Mouse (Mus musculus): Measurements from ENCODE around the gene Upf2.

Gene Upf2

DNA sequence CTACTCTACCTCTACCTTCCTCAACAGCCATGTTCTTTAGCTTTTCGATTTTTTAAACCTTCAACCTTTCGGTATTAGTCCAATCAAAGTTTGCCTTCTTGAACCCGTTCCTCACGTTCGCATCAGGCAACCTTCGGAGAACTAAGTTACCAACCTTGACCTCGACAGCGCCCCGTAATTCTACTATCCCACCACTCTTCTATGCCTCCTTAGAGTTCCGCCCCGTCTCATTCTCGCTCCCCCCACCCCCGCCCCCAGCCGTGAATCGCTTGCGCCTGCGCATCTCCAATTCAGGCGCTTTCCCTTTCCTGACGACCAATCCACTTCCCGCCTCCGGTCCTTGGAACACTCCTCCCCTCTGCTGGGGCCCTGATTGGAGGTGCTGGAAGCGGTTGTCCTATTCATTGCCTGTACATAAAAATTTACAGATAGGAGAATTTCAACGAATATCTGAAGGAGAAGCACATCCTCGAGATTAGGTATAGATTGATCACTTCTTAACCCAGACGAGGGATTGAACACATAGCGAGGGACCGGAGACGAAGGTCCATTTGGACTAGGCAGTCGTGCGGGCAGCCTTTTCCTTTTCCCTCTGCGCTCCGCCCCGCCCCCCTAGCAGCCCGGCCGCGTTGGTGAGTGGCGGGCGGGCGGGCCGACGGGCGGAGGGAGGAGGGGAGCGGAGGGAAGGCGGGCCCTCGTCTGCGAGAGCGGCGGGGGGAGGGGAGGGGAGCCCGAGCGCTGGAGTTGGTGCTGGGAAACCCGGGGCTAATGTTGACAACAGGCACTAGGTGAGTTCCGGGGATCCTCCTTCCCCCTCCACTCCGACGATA lies at the start of gene Upf2:
Gene Upf2, plus strand, starts transcription at position 704 of the 830 bp plus-strand sequence.
- DNase-seq (ENCODE audit: low read depth): peak; percentile 98

DNA sequence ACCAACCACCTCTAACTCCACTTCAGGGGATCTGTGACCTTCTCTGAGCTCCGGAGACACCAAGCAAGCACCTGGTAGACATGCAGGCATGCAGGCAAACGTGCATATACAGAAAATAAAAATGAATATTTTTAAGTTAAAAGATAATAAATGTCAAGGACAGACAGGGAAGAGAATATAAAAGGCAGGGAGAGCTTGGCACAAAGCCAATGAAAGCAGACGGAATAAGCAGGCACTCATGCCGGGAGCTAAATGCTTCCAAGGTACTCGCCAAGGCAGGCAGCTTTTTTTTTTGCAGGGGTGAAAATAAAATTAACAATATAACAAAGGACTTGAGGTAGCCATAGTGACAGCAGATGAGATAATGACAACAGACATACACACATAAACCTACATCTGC lies 45.2 kb upstream of the Upf2 start:
- no peak for DNase-seq (ENCODE audit: low read depth)

DNA sequence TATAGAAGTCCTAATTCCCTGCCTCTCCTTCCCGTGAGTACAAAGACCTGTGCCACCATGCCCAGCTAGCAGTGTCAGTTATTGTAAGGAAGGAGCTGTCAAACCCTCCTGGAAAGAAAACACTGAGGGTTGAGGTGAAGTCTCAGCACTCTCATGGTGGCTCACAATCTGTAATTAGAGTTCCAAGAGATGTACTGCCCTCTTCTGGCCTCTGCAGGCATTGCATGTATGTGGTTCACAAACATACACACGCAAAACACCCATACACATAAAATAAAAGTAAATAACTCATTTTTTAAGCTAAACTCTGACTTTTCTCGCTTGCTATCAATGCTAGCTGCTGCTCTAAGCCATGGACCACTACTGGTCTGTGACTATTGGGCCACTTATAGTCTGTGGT lies 44.6 kb upstream of the Upf2 start:
- DNase-seq (ENCODE audit: low read depth): peak; percentile 79

DNA sequence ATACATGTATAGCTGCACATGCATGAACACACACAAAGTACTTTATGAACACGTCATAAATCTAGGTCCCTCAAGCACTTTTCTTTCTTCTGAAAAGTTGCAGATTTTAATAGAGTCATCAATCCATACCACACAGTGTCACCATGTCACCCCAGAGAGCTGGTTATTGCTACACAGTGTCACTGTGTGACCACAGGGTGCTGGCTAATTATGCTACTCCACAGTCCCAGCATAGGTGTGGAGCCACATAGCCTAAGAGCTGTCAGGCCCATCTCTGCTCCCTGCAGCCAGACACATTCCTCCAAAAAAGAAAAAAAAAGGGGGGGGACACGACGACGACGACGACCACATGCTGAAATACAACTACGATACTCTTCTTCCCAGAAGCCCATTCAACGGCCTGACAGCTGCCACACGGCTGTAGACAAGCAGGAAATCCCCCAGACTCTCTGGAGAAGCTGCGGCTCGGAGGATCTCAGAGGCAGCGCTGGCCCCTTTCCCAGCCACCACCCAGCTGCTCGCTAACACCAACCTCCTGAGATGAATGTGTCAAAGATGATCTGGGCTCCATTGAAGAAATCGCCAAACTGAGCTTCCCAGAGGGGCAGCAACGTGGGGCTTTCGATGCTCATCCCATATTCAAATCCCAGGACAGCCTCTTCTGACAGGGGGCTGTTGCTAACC lies 39.8 kb upstream of the Upf2 start:
- DNase-seq (ENCODE audit: low read depth): no peak

DNA sequence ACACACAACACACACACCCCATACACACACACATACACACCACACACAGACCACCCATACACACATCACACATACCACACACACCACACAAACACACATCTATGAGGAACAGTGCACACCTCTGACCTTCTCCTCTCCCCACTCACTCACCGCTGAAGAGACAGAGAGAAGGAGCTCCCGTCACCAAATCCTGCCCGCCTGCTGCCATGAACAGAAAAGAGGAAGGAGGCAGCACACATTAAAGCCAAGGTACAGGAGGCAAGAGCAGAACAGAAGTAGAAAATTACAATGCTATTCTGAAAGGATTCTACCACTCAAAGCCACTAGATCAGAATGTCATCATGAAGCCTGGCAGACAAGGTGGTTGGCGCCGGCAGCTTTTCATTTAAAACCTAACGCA lies 28.4 kb upstream of the Upf2 start:
- no peak for DNase-seq (ENCODE audit: low read depth)

DNA sequence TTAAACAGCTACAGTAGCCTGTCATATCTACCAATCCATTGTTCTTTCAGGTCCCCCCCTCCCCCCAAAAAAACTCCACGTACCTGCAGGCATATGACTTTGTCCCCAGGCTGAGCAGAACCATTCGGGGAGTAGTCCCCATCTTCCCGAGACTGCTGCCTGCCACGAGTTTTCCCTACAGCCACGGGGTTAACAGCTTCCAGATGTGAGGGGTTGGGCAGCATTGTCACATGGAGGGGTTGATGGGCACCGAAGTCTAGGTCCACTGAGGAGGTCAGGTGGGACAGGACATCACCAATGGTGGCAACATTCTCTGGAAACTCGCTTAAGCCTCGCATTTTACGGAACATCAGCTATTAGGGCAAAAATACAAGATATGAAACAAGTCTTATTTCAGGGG lies 27.5 kb upstream of the Upf2 start:
- DNase-seq (ENCODE audit: low read depth): no peak

DNA sequence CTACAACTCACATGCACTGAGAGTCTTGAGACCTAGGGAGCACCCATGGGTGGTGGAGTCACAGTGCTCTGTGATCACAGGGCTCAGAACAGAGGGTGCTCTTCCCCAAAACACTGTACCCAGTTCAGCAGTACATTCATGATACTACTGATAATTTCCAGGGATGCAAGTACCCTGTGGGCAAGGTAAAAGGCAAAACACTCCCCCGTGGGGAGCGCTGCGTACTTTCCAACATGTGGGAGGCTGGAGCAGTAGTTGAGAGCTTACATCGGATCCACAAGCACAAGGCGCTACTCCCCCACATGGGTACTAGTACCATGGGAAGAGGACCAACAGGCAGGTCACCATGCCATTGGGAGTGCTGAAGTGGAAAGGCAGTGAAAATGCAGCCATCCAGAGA lies 23.8 kb upstream of the Upf2 start:
- no peak for DNase-seq (ENCODE audit: low read depth)

DNA sequence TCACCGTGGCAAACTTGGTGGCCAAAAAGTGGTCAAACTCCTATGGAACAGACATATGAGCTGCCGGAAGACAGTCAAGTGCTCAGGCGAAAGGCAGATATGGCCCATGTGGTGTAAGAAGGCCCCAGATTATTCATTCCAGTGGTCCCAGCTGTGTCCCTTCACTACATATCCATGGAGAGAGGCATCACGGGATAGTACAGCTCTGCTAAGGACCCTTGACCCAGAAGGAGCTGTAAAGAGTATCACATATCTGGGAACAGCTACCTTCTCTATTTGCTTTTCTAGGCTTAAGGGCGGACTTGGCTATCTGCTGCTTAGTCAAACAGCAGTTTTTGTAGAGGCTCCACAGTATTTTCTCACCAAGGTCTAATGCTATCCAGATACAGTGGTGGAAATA lies 21.5 kb upstream of the Upf2 start:
- DNase-seq (ENCODE audit: low read depth): no peak

DNA sequence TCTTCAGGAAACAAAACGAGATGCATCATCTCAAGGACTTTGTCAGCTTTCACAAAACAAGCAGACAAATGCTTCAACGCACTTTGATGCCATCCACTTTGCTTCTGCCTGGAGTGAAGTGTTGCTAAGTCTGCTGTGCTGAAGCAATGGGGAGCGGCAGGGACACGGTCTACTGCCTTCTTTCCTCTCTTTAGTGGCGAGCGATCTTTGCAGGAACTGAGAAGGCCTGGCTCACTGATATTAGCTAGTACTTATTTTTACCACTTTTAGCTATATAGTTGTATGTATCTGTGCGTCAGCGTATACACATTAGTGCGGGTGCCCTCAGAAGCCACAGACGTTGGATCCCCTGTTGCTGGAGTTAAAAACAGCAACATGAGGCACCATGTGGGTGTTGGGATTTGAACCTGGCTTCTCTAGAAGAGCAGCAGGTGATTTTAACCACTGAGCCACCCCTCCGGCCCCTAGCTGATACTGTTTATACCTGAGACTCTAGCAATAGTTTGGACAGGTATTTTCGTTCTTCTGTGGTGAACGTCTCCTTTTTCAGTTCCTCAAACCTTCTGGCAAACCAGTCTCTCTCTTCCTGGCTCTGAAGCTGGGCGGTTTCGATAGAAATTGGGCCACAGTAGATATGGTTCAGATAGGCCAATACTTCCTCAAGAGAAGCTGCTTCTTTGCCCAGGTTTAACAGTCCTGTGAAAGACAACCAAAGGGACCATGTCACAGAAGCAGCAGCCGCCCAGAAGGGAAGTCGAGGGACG lies 20.8 kb upstream of the Upf2 start:
- DNase-seq (ENCODE audit: low read depth): no peak

DNA sequence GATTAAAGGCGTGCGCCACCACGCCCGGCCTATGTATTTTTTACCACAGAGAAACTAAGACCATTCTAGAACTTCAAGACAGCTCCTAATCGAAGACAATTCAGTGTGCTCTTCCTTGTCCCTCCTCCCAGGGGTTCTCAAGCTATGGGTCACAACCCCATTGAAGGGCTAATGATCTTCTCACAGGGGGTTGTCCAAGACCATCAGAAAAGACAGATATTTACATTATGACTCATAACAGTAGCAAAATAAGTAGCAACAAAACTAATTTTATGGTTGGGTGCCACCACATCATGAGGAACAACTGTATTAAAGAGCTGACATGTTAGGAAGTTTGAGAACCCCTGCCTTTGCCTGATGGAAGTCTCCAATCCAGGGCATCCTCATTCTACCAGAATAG lies 19.3 kb upstream of the Upf2 start:
- DNase-seq (ENCODE audit: low read depth): no peak

DNA sequence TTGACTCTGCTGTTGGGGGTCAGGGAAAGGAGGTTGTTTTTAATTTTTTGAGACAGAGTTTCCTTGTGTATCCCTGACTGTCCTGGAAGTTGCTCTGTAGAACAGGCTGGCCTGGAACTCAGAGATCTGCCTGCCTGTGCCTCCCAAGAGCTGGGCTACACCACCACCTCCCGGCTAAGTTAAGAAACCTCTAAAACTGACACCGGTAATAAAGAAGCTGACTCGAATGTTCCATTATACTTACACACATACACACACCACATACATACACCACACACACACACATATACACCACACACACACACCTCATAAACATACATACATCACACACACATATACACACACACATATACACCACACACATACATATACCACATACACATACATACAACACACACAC lies 16.3 kb upstream of the Upf2 start:
- DNase-seq (ENCODE audit: low read depth): no peak

DNA sequence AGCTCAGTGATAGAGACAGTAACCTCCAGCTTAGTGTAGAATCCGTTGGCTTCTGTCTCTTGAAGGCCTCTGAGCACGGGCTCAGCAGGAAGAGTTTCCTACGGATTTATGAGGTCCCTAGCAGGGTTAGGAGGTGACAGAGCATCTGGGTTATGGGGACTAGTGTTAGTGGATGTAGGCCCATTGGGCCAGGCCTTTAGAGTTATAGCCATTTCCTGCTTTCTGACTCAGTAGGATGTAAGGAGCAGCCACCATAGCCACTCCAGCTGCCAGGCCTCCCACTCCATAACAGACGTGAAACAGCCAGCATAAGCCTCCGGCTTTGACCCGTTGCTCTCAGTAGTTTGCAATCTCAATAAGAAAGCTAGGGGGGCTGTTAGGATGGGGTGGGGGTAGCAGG lies 15.2 kb upstream of the Upf2 start:
- no peak for DNase-seq (ENCODE audit: low read depth)

DNA sequence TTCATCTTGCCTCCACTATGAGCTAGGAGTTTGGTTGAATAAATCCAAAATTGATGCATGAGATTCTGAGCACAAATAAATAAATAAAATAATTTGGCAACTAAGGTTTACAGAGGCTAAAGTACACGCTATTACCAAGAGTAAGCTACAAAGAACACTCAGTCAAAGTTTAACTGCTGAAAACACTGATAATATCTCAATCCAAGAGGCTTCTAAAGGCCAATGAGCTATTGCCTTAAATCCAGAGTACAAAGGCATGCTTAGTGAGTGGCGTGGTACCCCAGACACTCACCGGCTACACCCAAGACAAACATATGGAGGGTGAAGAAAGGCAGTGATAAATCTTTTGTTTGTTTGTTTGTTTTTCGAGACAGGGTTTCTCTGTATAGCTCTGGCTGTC lies 14.7 kb upstream of the Upf2 start:
- no peak for DNase-seq (ENCODE audit: low read depth)

DNA sequence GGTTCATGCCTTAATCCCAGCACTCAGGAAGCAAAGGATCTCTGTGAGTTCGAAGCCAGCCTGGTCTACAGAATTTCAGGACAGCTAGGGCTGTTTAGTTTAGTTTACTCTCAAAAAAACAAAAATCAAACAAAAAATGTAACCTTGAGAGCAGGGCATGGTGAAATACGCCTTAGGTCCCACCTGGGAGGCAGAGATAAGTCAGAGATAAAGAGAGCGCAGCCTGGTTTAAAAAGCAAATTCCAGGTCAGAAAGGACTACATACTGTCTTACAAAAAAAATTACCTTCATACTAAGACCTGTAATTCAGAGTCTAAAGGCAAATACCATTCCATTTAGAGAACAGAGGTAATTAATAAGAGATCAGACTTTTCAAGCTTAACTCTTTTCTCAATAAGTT lies 11.9 kb upstream of the Upf2 start:
- DNase-seq (ENCODE audit: low read depth): no peak

DNA sequence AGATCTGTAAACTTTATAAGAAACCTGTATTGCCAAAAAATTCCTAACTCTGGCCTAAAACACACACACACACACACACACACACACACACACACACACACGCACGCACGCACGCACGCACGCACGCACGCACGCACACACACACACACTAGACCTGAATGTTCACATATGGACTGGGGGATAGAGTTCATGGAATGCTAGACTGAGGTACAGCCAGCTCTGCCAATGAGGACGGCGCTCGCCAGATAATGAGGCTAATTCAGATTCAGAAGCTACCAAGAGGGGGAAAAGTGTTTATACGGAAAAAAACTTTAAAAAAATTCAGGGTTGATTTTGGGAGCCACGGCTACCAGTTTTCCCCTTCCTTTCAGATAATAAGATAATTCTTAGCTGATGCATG lies 11.4 kb upstream of the Upf2 start:
- DNase-seq (ENCODE audit: low read depth): no peak

DNA sequence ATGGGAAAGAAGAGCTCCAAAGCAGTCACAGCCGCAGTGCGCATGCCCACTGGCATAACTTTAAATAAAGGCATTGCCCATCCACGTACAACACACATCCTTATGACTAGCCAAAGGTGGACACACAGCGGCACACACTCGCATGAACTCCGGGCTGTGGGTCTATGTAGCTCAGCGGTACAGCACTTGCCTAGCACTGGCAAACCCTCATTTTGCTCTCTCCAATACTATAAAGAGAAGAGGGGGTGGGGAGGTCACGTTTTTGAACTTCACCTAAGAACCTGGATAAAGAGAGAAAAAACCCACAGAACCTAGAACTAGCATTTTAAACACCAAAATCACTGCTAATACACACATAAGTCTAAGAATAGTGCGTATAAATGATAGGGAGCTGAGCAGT lies 10.3 kb upstream of the Upf2 start:
- DNase-seq (ENCODE audit: low read depth): no peak

DNA sequence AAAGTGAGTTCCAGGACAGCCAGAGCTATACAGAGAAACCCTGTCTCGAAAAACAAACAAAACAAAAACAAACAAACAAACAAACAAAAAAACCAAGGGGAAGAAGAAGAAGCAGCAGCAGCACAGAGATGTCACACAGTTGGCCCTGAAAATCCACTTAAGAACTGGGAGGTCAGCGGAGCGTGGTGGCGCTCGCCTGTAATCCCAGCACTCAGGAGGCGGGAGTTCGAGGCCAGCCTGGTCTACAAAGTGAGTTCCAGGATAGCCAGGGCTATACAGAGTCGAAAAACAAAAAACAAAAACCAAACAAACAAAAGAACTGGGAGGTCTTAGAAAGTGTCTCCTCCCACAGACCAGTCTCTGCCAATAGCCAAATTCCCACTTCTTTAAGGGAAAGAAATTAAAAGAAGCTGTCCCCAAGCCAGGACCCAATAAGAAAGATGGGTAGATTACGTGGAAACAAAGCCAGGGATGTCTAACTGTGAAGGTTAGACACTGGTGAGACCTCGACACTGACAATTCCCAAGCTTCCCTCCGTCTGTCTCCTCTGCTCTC lies 9.3 kb upstream of the Upf2 start:
- no peak for DNase-seq (ENCODE audit: low read depth)

DNA sequence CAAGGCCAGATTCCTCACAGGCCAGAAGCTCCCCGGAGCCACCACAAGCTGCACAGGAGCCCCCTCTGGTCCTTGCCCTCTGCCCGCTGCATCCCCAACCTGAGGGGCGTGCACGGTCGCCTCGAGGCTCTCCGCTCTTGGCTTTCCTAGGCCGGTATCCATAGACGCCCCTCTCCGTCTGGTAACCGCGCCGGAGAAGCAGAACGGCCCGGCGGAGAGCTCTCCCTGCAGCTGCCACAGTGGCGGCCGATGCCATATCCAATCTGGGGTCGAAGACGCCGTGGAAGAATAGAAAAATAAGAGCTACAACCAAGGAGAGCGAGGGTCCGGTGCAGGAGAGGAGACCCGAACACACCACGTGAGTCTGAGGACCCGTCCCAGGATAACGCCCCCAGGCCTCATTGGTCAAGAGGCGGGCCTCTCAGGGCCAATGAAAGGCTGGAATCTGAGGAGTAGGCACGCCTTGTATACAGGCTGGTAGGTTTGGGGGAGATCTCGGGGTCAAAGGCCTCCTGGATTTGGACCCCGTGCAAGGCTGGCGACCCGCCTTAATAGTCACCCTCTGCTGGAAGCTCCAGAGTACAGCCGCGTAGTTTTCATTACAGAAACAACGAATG lies 8.7 kb upstream of the Upf2 start, which contains the start of gene Dhtkd1:
Gene Dhtkd1, minus strand, starts transcription at position 377 of the 617 bp plus-strand sequence.
- DNase-seq (ENCODE audit: low read depth): peak; percentile 34

DNA sequence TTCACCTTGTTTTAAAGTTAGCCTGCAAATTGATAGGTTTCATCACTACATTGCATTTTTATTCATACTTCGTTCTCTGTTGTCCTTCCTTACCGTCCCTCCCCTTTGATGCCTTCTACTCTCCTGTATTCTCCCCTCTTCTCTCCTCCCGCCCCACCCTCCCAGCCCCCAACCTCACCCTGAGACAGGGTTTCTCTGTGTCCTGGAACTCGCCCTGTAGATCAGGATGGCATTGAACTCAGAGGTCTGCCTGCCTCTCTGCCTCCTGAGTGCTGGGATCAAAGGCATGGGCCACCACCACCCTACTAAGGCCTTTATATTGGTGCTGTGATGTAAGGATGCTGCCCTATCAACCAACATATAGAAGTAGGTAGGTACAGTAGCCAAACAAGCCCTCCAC lies 8.2 kb upstream of the Upf2 start:
- DNase-seq (ENCODE audit: low read depth): no peak

DNA sequence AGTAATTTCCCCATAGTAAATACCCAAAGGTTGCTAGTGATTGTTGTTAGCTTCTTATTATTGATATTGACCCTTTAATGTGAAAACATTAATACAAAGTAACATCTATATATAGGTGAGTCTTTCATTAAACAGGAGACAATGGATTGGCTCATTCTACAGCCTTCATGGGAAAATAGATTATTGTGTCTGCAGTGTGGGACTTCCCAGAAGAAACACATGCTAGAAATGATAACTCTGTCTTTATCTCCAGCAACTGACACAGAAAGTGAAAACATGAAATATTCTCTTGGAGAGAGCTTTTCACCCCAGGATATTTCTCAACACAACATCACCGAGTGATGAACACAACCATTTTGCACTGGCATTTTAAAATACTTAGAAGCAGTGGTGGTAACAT lies 5.6 kb upstream of the Upf2 start:
- no peak for DNase-seq (ENCODE audit: low read depth)

DNA sequence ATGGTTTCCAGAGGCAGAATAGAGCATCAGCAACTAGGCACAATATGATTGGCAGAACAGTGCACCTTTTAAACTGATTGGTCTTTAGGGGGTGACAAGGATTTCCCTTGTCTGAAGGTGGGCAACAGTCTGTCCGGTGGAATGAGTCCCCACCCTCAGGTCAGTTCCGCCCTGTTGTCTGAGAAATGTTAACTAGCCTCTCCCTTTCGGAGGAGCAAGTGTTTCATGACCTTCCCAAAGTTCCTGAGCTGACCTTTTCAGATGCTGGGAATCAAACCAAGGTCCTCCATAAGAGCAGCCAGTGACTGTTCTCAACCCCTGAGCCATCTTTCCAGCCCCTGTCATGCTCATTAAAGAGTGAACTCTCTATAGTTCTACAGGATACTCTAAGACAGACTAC lies 4.4 kb upstream of the Upf2 start:
- DNase-seq (ENCODE audit: low read depth): no peak

DNA sequence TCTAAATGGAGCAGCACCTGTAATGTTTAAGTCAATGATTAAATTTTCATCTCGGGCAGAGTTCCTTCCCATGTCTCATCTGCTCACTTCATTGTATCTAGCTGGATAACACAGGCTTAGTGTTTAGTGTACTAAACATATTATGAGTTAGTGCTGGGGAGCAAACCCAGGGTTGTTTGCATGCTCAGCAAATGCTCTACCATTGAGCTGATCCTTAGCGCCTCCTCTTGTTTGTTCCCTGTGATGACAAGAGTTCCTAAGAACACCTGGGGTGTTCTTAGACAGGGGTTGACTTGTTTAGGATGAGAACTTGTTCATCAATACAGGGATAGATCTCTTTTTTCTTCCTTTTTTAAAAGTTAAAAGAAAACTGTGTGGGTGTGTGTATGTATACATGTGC lies 2.3 kb upstream of the Upf2 start:
- no peak for DNase-seq (ENCODE audit: low read depth)

Measured in induced T-regulatory cell, adult 2 months (primary cell).